Mouse (Mus musculus): Measurements from ENCODE around the gene Cd82.

Gene Cd82

GRCm38 (mm10) chr2:93466314-93466713, 3.4 kb upstream of the Cd82 start:
- DNase-seq (ENCODE audit: low spot score), result no peak

DNA sequence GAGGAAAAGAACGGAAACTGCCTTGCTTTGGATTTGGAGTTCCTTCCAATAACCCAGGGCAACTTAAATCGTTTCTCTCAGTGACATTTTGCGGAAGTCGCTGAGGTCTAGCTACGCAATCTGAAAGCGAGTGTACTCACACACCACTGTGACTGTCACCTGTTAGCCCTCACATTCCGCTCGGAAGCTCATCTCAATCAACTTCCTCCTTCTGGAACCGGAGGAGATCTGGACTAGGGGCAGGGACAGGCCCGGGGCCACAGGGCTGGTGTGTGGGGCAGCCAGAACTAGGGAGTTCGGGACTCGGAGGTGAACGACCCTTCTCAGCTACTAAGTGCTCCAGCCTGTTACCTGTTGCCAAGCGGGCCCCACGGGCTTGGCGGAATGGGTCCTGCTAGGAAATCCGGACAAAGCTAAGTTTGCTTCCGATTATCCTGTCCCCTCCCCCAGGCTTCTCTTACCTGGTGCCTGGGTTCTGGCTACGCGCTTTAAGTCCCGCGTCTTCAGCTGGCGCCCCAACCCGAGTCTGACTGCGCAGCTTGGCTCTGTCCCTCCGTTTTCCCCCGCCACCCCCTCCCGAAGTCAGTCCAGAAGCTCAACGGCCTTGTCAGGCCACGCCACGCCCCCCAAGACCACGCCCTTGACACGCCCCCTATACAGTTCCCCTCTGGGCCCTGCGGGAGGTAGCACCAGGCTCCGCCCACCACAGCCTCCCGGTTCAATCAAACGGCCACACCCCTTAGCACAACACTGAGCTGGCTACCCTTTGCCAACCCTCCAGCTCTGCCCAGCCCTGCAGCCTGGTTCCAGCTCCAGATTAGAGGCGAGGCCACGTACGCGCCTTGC, 848 bp downstream of the Cd82 start:
- peak; percentile 99 for DNase-seq (ENCODE audit: low spot score)

GRCm38 (mm10) chr2:93460786-93461469, 2.0 kb downstream of the Cd82 start:
- no peak for DNase-seq (ENCODE audit: low spot score)

- DNase-seq (ENCODE audit: low spot score), result no peak
Measured at GRCm38 (mm10) chr2:93459208-93459920, 3.6 kb downstream of the Cd82 start.

DNA sequence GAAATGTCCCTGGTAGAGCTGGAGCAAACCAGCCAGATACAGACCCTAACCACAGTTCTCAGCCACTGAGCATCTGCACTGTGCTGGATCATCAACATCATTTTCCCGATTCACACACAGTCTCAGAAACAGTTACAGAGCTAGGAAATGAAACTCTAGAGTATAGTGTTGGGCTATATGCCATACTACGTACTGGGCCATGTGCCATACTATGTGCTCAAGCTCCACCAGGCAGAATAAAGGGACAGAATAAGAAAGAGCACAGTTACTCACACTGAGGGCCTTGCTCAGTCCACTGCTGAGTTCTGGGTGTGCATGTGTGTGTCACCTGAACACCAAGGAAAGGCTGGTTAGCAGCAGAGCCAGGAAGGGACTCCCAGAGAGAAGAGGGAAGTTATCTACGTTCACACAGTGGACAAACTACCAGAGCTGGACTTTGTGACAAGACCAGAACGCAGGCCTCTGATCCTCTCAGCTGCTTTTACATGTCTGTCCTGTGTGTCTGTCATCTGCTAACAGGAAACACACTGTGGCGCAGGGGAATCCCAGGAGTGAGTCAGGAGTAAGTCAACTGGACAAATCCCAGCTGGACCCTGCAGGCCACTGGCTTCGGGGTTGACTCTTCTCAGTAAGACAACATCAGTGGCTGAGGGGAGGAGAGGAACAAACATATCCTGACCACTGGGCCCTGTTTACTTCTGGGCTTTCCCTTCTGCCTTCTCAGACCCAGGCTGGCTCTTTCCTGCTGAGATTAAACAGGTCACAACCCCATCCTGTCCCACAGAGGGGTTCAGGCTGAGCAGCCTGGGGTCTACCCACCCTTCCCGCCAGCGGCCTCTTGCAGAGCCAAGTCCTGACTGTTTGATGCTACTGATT, 4.4 kb downstream of the Cd82 start:
- no peak for DNase-seq (ENCODE audit: low spot score)

DNA sequence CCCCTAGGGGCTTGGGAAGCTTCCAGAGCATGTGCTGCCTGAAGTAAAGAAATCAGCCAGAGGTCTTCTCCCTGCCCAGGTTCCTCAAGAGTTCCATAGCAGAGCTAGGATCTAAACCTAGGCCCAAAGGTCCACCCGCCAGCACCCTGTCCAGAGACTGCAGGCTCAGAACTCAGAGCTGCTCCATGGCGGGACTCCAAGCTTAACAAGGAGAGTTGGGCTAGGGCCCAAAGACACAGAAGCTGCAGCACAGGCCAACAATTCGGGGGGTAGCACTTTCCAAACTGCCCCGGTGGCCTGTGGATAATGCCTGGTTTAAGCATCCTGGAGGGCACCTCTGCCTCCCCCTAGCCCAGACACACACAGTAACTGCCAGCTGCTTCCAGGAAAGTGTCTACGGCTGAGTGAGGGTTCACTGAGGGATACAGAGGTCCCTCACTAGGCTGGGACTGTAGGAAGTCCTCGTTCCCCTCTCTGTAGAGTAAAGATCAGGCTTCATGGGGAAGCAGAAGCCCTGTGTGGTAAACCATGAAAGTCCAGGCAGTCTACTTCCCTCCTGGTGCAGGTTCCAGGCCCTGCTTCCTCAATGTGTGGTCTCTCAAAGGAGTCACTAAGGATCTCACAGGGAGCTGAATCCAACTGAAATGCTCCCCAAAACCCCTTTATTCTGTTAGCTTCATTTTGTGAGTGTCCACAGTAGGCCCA, 5.4 kb downstream of the Cd82 start:
- no peak for DNase-seq (ENCODE audit: low spot score)

DNA sequence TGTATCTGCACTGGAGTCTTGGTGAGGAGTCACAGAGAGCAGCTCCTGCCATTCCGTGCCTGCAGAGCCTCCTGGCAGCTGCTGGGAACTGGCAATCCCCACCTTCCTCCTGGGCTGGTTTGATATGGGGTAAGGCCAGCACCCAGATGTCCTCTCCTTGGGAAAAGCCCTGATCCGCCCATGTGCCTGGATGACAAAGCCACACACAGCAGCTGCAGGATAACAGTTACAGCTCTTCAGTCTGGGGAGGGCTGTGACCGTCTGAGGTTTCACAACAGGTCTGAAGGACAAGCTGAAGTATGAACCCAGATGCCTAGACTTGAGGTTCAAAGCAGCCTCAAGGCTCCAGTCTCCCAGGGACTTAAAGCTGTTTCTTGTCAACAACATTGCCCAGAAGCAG, 6.8 kb downstream of the Cd82 start:
- DNase-seq (ENCODE audit: low spot score), result no peak

DNA sequence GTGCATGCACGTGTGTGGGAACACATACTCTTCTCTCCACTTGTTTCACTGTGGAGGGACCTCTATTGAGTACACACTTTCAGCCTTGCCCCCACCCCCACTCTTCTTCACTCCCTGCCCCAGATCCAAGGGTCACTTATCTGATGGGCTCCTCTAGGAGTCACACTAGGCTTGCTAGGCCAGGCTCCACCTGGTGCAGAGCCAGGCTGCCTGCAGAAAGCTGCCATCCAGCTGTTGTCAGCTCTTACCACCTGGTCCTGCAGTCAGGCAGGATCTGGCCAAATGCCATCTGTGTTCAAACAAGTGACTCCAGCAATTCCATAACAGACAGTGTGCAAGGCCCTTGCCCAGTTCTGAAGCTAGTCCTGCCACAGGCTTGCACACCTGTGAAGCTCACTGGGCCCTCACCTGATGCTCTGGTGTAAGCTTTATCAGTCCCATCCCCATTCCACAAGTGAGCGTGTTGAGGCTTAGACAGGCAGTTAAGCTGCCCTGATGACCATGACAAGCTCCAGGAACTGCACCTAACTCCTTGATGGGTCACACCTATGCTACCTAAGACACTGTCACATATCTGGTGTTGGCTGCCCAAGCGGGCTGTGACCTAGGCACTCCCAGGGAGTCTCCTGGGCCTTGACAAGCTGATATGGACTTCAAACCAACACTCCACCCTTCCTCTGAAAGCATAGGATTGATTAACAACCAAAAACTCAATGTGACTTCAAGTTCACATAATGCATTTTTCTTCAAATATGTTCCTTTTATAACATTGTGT, 7.9 kb downstream of the Cd82 start:
- no peak for DNase-seq (ENCODE audit: low spot score)

GRCm38 (mm10) chr2:93454334-93454733, 8.6 kb downstream of the Cd82 start:
- DNase-seq (ENCODE audit: low spot score), result no peak

- DNase-seq (ENCODE audit: low spot score), result no peak
Measured at GRCm38 (mm10) chr2:93453046-93453445, 9.9 kb downstream of the Cd82 start.

DNA sequence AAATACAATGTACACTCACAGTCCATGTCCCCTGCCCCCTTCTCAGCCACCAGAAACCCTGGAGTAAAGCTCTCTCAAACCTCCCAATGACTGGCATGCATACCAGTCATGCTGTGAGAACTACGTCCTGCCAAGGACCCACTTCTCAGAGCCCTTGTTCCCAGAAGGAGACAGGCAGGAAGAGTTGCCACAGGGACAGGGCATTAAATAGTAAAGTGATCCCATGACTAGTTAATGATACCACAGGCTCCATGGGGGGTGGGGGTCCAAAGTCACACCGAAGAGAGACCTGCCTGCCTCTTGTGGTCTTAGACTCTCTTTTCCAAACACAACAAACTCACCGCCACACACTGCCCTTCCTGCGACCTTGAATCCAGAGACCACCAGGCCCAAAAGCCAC, 10.4 kb downstream of the Cd82 start:
- no peak for DNase-seq (ENCODE audit: low spot score)

DNA sequence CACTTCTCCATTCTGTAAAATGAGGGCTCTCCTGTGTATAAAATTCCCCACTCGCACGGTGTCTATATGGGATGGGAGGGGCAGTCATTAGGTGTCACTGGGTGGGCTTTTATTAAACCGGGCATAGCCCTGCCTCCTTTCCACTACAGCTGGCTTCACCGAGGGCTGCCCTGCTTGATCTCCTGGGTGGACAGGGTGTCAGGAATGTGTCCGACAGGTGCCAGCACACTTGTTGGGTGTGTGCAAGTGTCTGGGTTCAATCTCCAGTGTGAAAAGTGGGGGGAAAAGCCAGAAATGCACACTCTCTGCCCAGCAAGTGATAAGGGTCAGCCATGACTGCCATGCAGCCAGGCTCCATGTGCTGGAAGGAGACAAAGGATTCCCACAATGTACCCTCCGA, 10.9 kb downstream of the Cd82 start:
- no peak for DNase-seq (ENCODE audit: low spot score)

- no peak for DNase-seq (ENCODE audit: low spot score)
Measured at GRCm38 (mm10) chr2:93451219-93451938, 11.6 kb downstream of the Cd82 start.

GRCm38 (mm10) chr2:93450695-93451094, 12.2 kb downstream of the Cd82 start:
- no peak for DNase-seq (ENCODE audit: low spot score)

DNA sequence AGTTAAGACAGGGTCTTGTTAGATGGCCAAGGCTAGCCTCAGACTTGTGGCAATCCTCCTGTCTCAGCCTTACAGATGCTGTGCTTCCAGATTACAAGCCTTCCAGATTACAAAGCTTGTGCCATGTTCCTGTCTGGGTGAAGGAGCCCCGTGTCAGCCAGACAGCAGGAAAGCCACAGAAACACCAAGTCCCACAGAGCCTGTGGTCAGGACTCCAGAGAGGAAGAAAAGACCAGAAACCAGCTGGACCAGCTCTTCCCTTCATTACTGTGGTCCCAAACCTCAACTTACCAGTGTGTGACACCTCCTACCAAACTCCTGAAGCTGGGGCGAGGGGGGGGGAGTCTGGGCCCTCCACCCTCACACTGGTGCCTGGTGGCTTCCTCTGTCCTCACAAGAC, 13.3 kb downstream of the Cd82 start:
- DNase-seq (ENCODE audit: low spot score), result no peak

GRCm38 (mm10) chr2:93448774-93449173, 14.2 kb downstream of the Cd82 start:
- no peak for DNase-seq (ENCODE audit: low spot score)

GRCm38 (mm10) chr2:93447500-93448249, 15.3 kb downstream of the Cd82 start:
- no peak for DNase-seq (ENCODE audit: low spot score)

DNA sequence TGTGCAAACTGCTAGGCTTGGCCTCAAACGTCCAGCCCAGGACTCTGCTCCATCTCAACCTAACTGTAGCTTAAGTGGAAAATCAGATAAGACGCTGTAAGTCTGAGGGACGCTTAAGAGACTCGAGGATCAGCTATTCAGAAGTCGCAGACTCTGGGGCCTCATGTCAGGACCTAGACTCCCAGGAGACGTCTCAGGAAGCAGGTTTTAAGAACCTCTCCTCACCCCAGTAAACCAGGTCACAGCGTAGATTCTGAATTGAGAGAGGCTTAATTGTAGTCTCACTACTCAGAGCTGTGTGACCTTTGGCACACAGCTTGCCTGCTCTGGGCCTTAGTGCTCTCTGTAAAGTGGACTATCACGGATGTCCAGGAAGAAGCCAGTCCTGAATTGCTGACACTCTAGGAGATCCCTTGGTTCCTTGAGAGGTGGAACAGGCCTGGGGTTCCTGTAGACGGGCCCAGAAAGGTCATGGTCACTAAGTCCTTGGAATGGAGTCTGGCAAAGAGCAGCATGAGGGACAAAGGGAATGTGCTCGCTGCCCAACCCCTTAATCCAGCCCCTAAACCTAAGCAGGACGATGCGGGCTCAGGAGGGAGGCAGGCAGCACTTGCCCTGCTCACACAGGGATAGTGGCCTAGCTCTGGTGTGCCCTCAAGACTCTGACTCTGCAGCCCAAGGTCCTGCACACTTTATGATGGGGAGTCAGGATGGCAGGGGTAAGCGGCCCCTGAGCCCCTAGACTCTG, 16.2 kb downstream of the Cd82 start:
- DNase-seq (ENCODE audit: low spot score), result no peak
